Mouse (Mus musculus): ENCODE data around the gene Gm17654.
"Not testable (repeated sequence)": the region's sequence is repeated elsewhere in the genome, so short reads cannot be mapped to it uniquely, and the experiment has no call there.

The Gm17654 gene

GRCm38 (mm10) chr14:43579046-43579445, at the start of gene Gm17654:
Gm17654 (minus strand) TSS chr14:43579146.
- DNase-seq, result not testable (repeated sequence)

DNA sequence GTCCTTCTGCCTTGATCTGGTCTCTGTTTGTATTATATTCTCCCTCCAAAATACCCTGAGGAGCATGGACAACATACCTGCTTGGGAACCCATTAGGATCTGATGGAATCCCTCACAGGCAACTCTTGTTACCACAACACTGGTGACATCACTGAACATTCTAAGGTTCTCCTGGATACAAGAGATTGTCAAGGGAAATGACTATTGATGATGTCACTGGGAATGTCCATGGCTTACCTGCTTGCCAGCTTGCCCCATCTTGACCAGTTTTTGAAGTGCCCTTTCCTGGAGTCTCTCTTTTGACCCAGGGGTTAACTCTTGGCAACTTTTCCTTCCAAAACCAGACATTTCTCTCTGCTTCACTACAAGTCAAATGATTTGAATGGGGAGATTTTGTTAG, 29.0 kb upstream of the Gm17654 start, which contains the start of gene Gm10375:
Gene Gm10375, minus strand, starts transcription at position 101 of the 400 bp plus-strand sequence.
- not testable (repeated sequence) for DNase-seq

DNA sequence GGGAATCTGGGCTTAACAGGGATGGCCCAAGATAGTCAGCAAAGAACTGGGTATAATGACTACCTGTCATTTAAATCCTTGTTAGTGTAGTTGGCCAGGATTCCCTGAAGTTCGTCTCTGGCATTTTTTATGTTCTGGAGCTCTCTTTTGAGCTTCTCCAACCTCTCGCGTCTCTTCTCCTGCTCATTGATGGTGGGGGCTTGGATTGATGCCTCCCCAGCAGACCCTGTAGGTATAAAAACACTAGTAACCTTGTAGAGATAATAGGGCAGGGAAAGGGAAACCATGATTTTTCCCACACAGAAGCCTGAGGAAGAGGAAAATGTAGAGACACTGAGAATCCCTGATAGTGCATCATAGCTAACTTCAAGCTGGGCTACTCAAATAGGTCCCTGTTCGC, 977 bp downstream of the Gm17654 start:
- DNase-seq, result not testable (repeated sequence)

- DNase-seq, result not testable (repeated sequence)
Measured at GRCm38 (mm10) chr14:43552271-43552670, 26.7 kb downstream of the Gm17654 start.

GRCm38 (mm10) chr14:43546281-43546680, 32.7 kb downstream of the Gm17654 start:
- DNase-seq, result not testable (repeated sequence)

DNA sequence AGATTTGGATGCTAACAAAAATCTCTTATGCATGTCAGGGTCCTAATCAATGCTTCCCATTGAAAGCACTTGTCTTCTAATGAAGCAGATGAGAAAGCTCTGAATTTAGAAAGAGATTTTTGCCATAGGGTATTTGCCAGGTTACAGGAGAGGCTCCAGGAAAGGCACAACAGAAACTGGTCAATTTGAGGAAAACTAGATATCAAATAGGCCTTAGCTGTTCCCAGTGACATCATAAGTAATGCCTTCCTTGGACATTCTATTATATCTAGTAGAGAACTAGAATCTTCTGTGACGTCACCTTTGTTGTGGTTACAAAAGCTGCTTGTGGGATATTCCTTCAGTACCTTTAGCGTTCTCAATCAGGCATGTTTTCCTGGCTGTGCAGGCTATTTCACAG, 35.7 kb downstream of the Gm17654 start, which contains the start of gene Gm5799:
Gene Gm5799, plus strand, starts transcription at position 301 of the 400 bp plus-strand sequence.
- DNase-seq, result not testable (repeated sequence)

GRCm38 (mm10) chr14:43538144-43538543, 40.8 kb downstream of the Gm17654 start:
- not testable (repeated sequence) for DNase-seq

GRCm38 (mm10) chr14:43532387-43532786, 46.6 kb downstream of the Gm17654 start:
- DNase-seq, result not testable (repeated sequence)

DNA sequence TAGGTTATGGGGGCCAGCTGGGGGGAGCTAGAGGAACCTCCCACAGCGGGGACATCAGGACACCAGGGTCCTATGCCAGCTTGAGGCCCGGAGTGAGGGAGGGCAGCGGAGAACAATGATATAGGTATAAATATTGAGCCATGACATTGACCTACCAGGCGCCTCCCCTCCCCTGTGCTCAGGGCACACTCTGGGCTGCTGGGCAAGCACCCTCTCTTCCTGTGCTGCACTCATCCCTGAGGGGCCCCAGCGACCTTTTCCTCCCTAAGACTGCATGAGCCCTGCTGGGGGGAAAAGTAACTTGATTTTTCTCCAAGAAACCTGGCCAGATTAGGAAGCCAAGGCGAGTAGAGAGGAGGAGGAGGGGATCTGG, 46.9 kb downstream of the Gm17654 start:
- DNase-seq, result not testable (repeated sequence)

- not testable (repeated sequence) for DNase-seq
Measured at GRCm38 (mm10) chr14:43531052-43532010, 47.6 kb downstream of the Gm17654 start.
